Mouse (Mus musculus): ENCODE results near the gene Trf.

DNA sequence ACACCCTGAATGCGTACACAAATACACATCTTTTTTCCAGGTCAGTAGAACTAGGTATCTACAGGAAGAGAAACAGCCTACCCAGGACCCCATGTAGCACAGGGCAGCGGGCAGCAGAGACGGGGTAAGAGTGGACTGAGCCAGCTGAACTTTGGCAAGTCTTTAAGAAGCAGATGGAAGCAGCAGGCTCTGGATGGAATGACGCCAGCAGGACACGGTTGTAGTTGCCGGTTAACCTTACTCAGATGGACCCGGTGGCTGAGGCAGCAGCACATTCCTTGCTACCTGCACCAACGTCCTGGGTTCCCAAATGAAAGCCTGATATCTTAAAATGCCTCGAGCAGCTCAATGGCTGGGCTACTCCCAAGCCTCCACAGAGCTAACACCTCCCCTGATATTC lies 43.5 kb downstream of the Trf start:
- no peak for TF ChIP-seq CTCF (conservative IDR thresholded peaks at IDR 0.05 in 1 of 2, IDR thresholded peaks at IDR 0.05 in 1 of 2; ENCODE audit: low read depth in 2 of 2, low read length in 2 of 2)
- no peak for TF ChIP-seq ZKSCAN1 (IDR thresholded peaks at IDR 0.05; ENCODE audit: borderline replicate concordance, low read depth, low read length)
- TF ChIP-seq POLR2A (IDR thresholded peaks at IDR 0.05; ENCODE audit: low read depth, low read length), result no peak
- no peak for TF ChIP-seq MXI1 (IDR thresholded peaks at IDR 0.05; ENCODE audit: low read depth, low read length)
- TF ChIP-seq MAFK (IDR thresholded peaks at IDR 0.05; ENCODE audit: insufficient replicate concordance, low read length), result no peak

Data from CH12.LX (cell line).